Mouse (Mus musculus): Measurements from ENCODE around the gene Ipo4. TPM values are rescaled to one million over a fixed set of nuclear protein-coding genes. Genes with fewer than 3 reads are reported as not detected.

Gene Ipo4
- polyA plus RNA-seq (2015; fragmentation: Nextera tagmentation; extraction: Ambion mirVana) = 110 and 121 TPM in 2 replicates

- H3K36me3 ChIP-seq = peaks cover 69% of the 10 kb centered on the region
- H3K9ac ChIP-seq (replicated peaks) = peak within 1 kb of the TSS; percentile 76
- H3K4me3 ChIP-seq (replicated peaks) = peak within 1 kb of the TSS; percentile 82
- no peaks in the 10 kb centered on the region for H3K27me3 ChIP-seq (replicated peaks)
- H3K27ac ChIP-seq (replicated peaks) = peak within 1 kb of the TSS; percentile 85
- no peaks in the 10 kb centered on the region for H3K9me3 ChIP-seq (replicated peaks)
- H3K4me1 ChIP-seq = peaks cover 32% of the 10 kb centered on the region
- ATAC-seq (ENCODE audit: low FRiP score) = peak; percentile 88
- WGBS = 1% methylated on average over 28 of the region's 33 CpGs
- peak within 1 kb of the TSS; percentile 93 for H3K4me2 ChIP-seq
Measured at GRCm38 (mm10) chr14:55635523-55636007, at the start of gene Ipo4. Gene Ipo4 (minus strand): TSS chr14:55635957.

- ATAC-seq (ENCODE audit: low FRiP score) = peak; percentile 31
- Histone ChIP-seq H3K36me3 (peaks cover 31% of the 10 kb centered on the region), H3K4me3 (replicated peaks) (peak overlapping the region; percentile 73), H3K27ac (replicated peaks) (peak overlapping the region; percentile 82), H3K9ac (replicated peaks) (peak overlapping the region; percentile 66; the same call in 1 of the 2 replicates), H3K9me3 (replicated peaks) (no peaks in the 10 kb centered on the region), H3K4me1 (peaks cover 15% of the 10 kb centered on the region), H3K4me2 (peak overlapping the region; percentile 94), H3K27me3 (replicated peaks) (no peaks in the 10 kb centered on the region)
- WGBS = 10% methylated on average over 3 of the region's 3 CpGs
Measured at GRCm38 (mm10) chr14:55682118-55682493, 46.3 kb upstream of the Ipo4 start.

- Histone ChIP-seq H3K9ac (replicated peaks) (peak within 1 kb of the TSS; percentile 66), H3K36me3 (peaks cover 37% of the 10 kb centered on the region), H3K4me3 (replicated peaks) (peak within 1 kb of the TSS; percentile 73), H3K9me3 (replicated peaks) (no peaks in the 10 kb centered on the region), H3K27ac (replicated peaks) (peak within 1 kb of the TSS; percentile 82), H3K4me1 (peaks cover 15% of the 10 kb centered on the region), H3K27me3 (replicated peaks) (no peaks in the 10 kb centered on the region), H3K4me2 (peak within 1 kb of the TSS; percentile 94)
- under 1% methylated on average over 66 of the region's 66 CpGs for WGBS
- ATAC-seq (ENCODE audit: low FRiP score) = peak; percentile 99
Measured at GRCm38 (mm10) chr14:55681160-55682117, 45.7 kb upstream of the Ipo4 start, which contains the start of gene Tinf2. Gene Tinf2 (minus strand): TSS chr14:55681820.

GRCm38 (mm10) chr14:55677615-55678014 lies 41.9 kb upstream of the Ipo4 start:
- Histone ChIP-seq H3K9me3 (replicated peaks) (no peaks in the 10 kb centered on the region), H3K9ac (replicated peaks) (no peak overlapping the region), H3K36me3 (peaks cover 44% of the 10 kb centered on the region), H3K27ac (replicated peaks) (no peak overlapping the region), H3K4me3 (replicated peaks) (no peak overlapping the region), H3K4me1 (peaks cover 19% of the 10 kb centered on the region), H3K27me3 (replicated peaks) (no peaks in the 10 kb centered on the region), H3K4me2 (no peak overlapping the region)
- ATAC-seq (ENCODE audit: low FRiP score) = no peak
- WGBS = 91% methylated on average over 4 of the region's 4 CpGs

GRCm38 (mm10) chr14:55672741-55673060 lies 36.9 kb upstream of the Ipo4 start:
- H3K36me3 ChIP-seq = peaks cover 25% of the 10 kb centered on the region
- peak overlapping the region; percentile 91 for H3K4me2 ChIP-seq
- no peaks in the 10 kb centered on the region for H3K9me3 ChIP-seq (replicated peaks)
- peak overlapping the region; percentile 92 for H3K4me3 ChIP-seq (replicated peaks)
- peak overlapping the region; percentile 94; the same call in 1 of the 2 replicates for H3K27ac ChIP-seq (replicated peaks)
- peak overlapping the region; percentile 58 for H3K9ac ChIP-seq (replicated peaks)
- ATAC-seq (ENCODE audit: low FRiP score) = no peak
- 83% methylated on average over 7 of the region's 7 CpGs for WGBS
- peaks cover 27% of the 10 kb centered on the region for H3K4me1 ChIP-seq
- H3K27me3 ChIP-seq (replicated peaks) = no peaks in the 10 kb centered on the region

- peak; percentile 97 for ATAC-seq (ENCODE audit: low FRiP score)
- H3K4me1 ChIP-seq = peaks cover 27% of the 10 kb centered on the region
- no peaks in the 10 kb centered on the region for H3K27me3 ChIP-seq (replicated peaks)
- H3K9me3 ChIP-seq (replicated peaks) = no peaks in the 10 kb centered on the region
- H3K9ac ChIP-seq (replicated peaks) = peak within 1 kb of the TSS; percentile 70
- WGBS = under 1% methylated on average over 38 of the region's 38 CpGs
- H3K27ac ChIP-seq (replicated peaks) = peak within 1 kb of the TSS; percentile 94
- peak within 1 kb of the TSS; percentile 92 for H3K4me3 ChIP-seq (replicated peaks)
- H3K36me3 ChIP-seq = peaks cover 19% of the 10 kb centered on the region
- H3K4me2 ChIP-seq = peak within 1 kb of the TSS; percentile 91
Measured at GRCm38 (mm10) chr14:55671833-55672740, 36.3 kb upstream of the Ipo4 start, which contains the start of the genes Gmpr2 and Nedd8. Gene Gmpr2 (plus strand): TSS chr14:55671941. Gene Nedd8 (minus strand): TSS chr14:55672124.

- 0% methylated on average over 12 of the region's 12 CpGs for WGBS
- ATAC-seq (ENCODE audit: low FRiP score) = peak; percentile 75
Measured at GRCm38 (mm10) chr14:55671486-55671832, 35.7 kb upstream of the Ipo4 start.

GRCm38 (mm10) chr14:55660636-55661035 lies 24.9 kb upstream of the Ipo4 start:
- 57% methylated on average over 2 of the region's 2 CpGs for WGBS
- Histone ChIP-seq H3K27ac (replicated peaks) (no peak overlapping the region), H3K4me2 (peak overlapping the region; percentile 61), H3K27me3 (replicated peaks) (no peaks in the 10 kb centered on the region), H3K4me1 (peaks cover 16% of the 10 kb centered on the region), H3K9me3 (replicated peaks) (no peaks in the 10 kb centered on the region), H3K9ac (replicated peaks) (no peak overlapping the region), H3K4me3 (replicated peaks) (peak overlapping the region; percentile 56), H3K36me3 (peaks cover 34% of the 10 kb centered on the region)
- ATAC-seq (ENCODE audit: low FRiP score) = peak; percentile 22; the same call in 1 of the 2 replicates

More at GRCm38 (mm10) chr14:55671486-55671832, 35.7 kb upstream of the Ipo4 start:
- Histone ChIP-seq H3K36me3 (peaks cover 16% of the 10 kb centered on the region), H3K4me2 (peak overlapping the region; percentile 91), H3K9ac (replicated peaks) (peak overlapping the region; percentile 70), H3K4me1 (peaks cover 27% of the 10 kb centered on the region), H3K27me3 (replicated peaks) (no peaks in the 10 kb centered on the region), H3K27ac (replicated peaks) (peak overlapping the region; percentile 94), H3K9me3 (replicated peaks) (no peaks in the 10 kb centered on the region), H3K4me3 (replicated peaks) (peak overlapping the region; percentile 92)

- Histone ChIP-seq H3K27me3 (replicated peaks) (no peaks in the 10 kb centered on the region), H3K4me3 (replicated peaks) (peak within 1 kb of the TSS; percentile 56), H3K4me1 (peaks cover 16% of the 10 kb centered on the region), H3K9ac (replicated peaks) (peak within 1 kb of the TSS; percentile 58), H3K4me2 (peak within 1 kb of the TSS; percentile 61), H3K27ac (replicated peaks) (peak within 1 kb of the TSS; percentile 79), H3K9me3 (replicated peaks) (no peaks in the 10 kb centered on the region), H3K36me3 (peaks cover 34% of the 10 kb centered on the region)
- peak; percentile 96 for ATAC-seq (ENCODE audit: low FRiP score)
- WGBS = under 1% methylated on average over 39 of the region's 39 CpGs
Measured at GRCm38 (mm10) chr14:55659960-55660573, 24.3 kb upstream of the Ipo4 start, which contains the start of gene Mdp1. Gene Mdp1 (minus strand): TSS chr14:55660508.

- 94% methylated on average over 5 of the region's 5 CpGs for WGBS
- Histone ChIP-seq H3K27me3 (replicated peaks) (no peaks in the 10 kb centered on the region), H3K4me1 (peaks cover 16% of the 10 kb centered on the region), H3K4me2 (no peak overlapping the region), H3K4me3 (replicated peaks) (no peak overlapping the region), H3K27ac (replicated peaks) (no peak overlapping the region), H3K9ac (replicated peaks) (no peak overlapping the region), H3K36me3 (peaks cover 24% of the 10 kb centered on the region), H3K9me3 (replicated peaks) (no peaks in the 10 kb centered on the region)
- ATAC-seq (ENCODE audit: low FRiP score) = no peak
Measured at GRCm38 (mm10) chr14:55658011-55658410, 22.3 kb upstream of the Ipo4 start.

GRCm38 (mm10) chr14:55656935-55657334 lies 21.2 kb upstream of the Ipo4 start:
- no peak for ATAC-seq (ENCODE audit: low FRiP score)
- H3K4me3 ChIP-seq (replicated peaks) = no peak overlapping the region
- no peak overlapping the region for H3K4me2 ChIP-seq
- H3K9me3 ChIP-seq (replicated peaks) = no peaks in the 10 kb centered on the region
- 87% methylated on average over 3 of the region's 3 CpGs for WGBS
- no peak overlapping the region for H3K27ac ChIP-seq (replicated peaks)
- peaks cover 16% of the 10 kb centered on the region for H3K4me1 ChIP-seq
- H3K9ac ChIP-seq (replicated peaks) = no peak overlapping the region
- no peaks in the 10 kb centered on the region for H3K27me3 ChIP-seq (replicated peaks)
- peaks cover 15% of the 10 kb centered on the region for H3K36me3 ChIP-seq

Measured in neural tube, embryonic 15.5 days (tissue).